Mouse (Mus musculus) forebrain, embryonic 11.5 days (tissue): ENCODE results near the gene Figla. TPM values are rescaled to one million over a fixed set of nuclear protein-coding genes. Genes with fewer than 3 reads are reported as not detected.

ENCODE experiments used
- ATAC-seq: fragments of 200-750 bp; cut with Nextera tagmentation; replicated peaks from 2 replicates; pipeline ENCODE4 v1.8.0; 2017; ENCODE audit warnings: moderate TSS enrichment; ENCODE audit not compliant: low FRiP score
- DNase-seq: peaks from one replicate; pipeline ENCODE4 v3.0.0-alpha.2; 2017; ENCODE audit warnings: low spot score
- H3K27ac ChIP-seq: fragments of 300-500 bp; sonication (generic); 2 replicates; pipeline ENCODE4 v1.5.1; 2014; ENCODE audit warnings: low read depth, low read length
- H3K27me3 ChIP-seq: fragments of 300-500 bp; sonication (generic); 2 replicates; pipeline ENCODE4 v1.6.1; 2014; ENCODE audit warnings: mild to moderate bottlenecking, low read length, mixed read lengths; ENCODE audit not compliant: control insufficient read depth, insufficient read depth
- H3K36me3 ChIP-seq: fragments of 300-500 bp; sonication (generic); 2 replicates; pipeline ENCODE4 v1.6.1; 2014; ENCODE audit warnings: mild to moderate bottlenecking, low read length, moderate library complexity, mixed read lengths; ENCODE audit not compliant: control insufficient read depth, insufficient read depth
- H3K4me1 ChIP-seq: fragments of 300-500 bp; sonication (generic); replicated peaks from 2 replicates; pipeline ENCODE4 v1.6.1; 2014; ENCODE audit warnings: low read length, mixed read lengths; ENCODE audit not compliant: control insufficient read depth, insufficient read depth
- H3K4me2 ChIP-seq: fragments of 300-500 bp; sonication (generic); 2 replicates; pipeline ENCODE4 v1.6.1; 2014; ENCODE audit warnings: low read depth, mild to moderate bottlenecking, low read length, moderate library complexity, mixed read lengths; ENCODE audit not compliant: severe bottlenecking
- H3K4me3 ChIP-seq: fragments of 300-500 bp; sonication (generic); 2 replicates; pipeline ENCODE4 v1.5.1; 2014; ENCODE audit warnings: low read depth, low read length
- H3K9ac ChIP-seq: fragments of 300-500 bp; sonication (generic); 2 replicates; pipeline ENCODE4 v1.6.1; 2014; ENCODE audit warnings: low read length
- H3K9me3 ChIP-seq: fragments of 300-500 bp; sonication (generic); 2 replicates; pipeline ENCODE4 v1.6.1; 2016; ENCODE audit warnings: low read length, mixed read lengths; ENCODE audit not compliant: control insufficient read depth
- WGBS: fragments of 180-500 bp; shearing (Covaris S2); extraction: QIAGEN DNeasy Blood & Tissue Kit; methylation state at CpG from one replicate; pipeline ENCODE4 v1.1.7; 2014; 5-methylcytosine and 5-hydroxymethylcytosine counted together
- polyA plus RNA-seq: library from polyadenylated mRNA; unstranded; fragments of >200 nt; fragmentation: Nextera tagmentation; extraction: Ambion mirVana; gene quantifications from 2 replicates; pipeline ENCODE4 v1.2.1, GENCODE M21; 2014

Gene Figla
- polyA plus RNA-seq, 1 experiment from 2014 or later, result not detected

- ATAC-seq (no peak), DNase-seq (no peak)
Measured at GRCm38 (mm10) chr6:86058475-86058874, 42.5 kb downstream of the Figla start.

DNA sequence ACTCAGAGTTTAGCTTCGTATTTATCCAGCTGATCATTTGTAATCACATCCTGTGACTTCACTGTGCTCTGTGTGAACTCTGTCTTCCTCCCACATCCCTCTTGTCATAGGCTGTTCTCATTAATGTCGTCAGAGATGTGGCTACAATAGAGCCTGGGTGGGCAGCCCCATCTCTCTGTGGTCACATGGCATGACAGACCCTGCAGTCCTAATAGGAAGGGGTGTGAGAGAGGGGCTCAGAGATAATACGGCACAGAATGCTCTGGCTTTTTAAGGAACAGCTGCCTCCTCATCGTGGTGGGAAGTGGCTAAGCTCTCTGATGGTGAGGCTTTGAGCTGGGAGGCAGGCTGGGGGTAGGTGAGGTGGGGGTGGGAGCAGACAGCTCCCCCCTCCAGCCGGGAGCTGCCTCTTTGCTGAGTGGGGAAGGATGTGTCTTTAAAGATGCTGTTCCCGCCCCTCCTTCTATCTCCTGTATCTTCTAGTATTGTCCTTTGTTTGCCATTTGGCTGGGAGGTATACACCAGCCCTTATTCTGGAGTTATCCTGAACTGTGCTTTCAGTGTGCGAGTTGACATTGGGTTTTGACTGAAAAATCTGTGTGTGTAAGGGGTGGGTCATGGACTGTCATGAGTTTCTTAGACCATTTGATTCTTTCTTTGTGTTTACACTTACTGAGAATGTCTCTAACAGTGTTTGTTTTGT is 43.3 kb downstream of the Figla start:
- H3K4me3 ChIP-seq, result no peak overlapping the region
- H3K9ac ChIP-seq, result 0 out of 2 replicates have a peak overlapping the region, but pooled peaks have one; percentile 2
- H3K9me3 ChIP-seq, result no peaks in the 10 kb centered on the region
- peak overlapping the region; percentile 77 for H3K27ac ChIP-seq
- no peak overlapping the region for H3K4me2 ChIP-seq
- H3K36me3 ChIP-seq, result no peaks in the 10 kb centered on the region
- peak; percentile 91 for ATAC-seq
- no peaks in the 10 kb centered on the region for H3K27me3 ChIP-seq
- peaks cover 9% of the 10 kb centered on the region for H3K4me1 ChIP-seq
- 30% methylated on average over 7 of the region's 7 CpGs for WGBS
- peak; percentile 55 for DNase-seq

More at GRCm38 (mm10) chr6:86058475-86058874, 42.5 kb downstream of the Figla start:
- Histone ChIP-seq H3K9me3 (no peaks in the 10 kb centered on the region), H3K27ac (no peak overlapping the region; the same call in 1 of the 2 replicates), H3K4me3 (no peak overlapping the region), H3K27me3 (no peaks in the 10 kb centered on the region), H3K4me2 (no peak overlapping the region), H3K4me1 (peaks cover 14% of the 10 kb centered on the region; the same call in 1 of the 2 replicates), H3K36me3 (no peaks in the 10 kb centered on the region), H3K9ac (no peak overlapping the region)
- 2% methylated on average over 1 of the region's 1 CpGs for WGBS

- peak overlapping the region; percentile 77; the same call in 1 of the 2 replicates for H3K27ac ChIP-seq
- WGBS, result 93% methylated on average over 3 of the region's 3 CpGs
Measured at GRCm38 (mm10) chr6:86060170-86060569, 44.2 kb downstream of the Figla start.

GRCm38 (mm10) chr6:86062226-86062625 is 46.3 kb downstream of the Figla start:
- ATAC-seq (no peak), DNase-seq (no peak)
- Histone ChIP-seq H3K9ac (no peak overlapping the region), H3K36me3 (no peaks in the 10 kb centered on the region), H3K27me3 (no peaks in the 10 kb centered on the region), H3K4me2 (no peak overlapping the region), H3K4me1 (peaks cover 20% of the 10 kb centered on the region), H3K27ac (peak overlapping the region; percentile 46; the same call in 1 of the 2 replicates), H3K9me3 (no peaks in the 10 kb centered on the region), H3K4me3 (no peak overlapping the region)
- WGBS, result 74% methylated on average over 5 of the region's 5 CpGs

More at GRCm38 (mm10) chr6:86060170-86060569, 44.2 kb downstream of the Figla start:
- Histone ChIP-seq H3K4me1 (peaks cover 16% of the 10 kb centered on the region), H3K36me3 (no peaks in the 10 kb centered on the region), H3K27me3 (no peaks in the 10 kb centered on the region), H3K9ac (no peak overlapping the region), H3K9me3 (no peaks in the 10 kb centered on the region), H3K4me2 (no peak overlapping the region), H3K4me3 (no peak overlapping the region)
- DNase-seq (no peak), ATAC-seq (no peak)

- DNase-seq (no peak), ATAC-seq (no peak)
- Histone ChIP-seq H3K27ac (peak overlapping the region; percentile 46; the same call in 1 of the 2 replicates), H3K9ac (no peak overlapping the region), H3K27me3 (no peaks in the 10 kb centered on the region), H3K4me1 (peaks cover 21% of the 10 kb centered on the region), H3K9me3 (no peaks in the 10 kb centered on the region), H3K4me2 (no peak overlapping the region), H3K4me3 (no peak overlapping the region), H3K36me3 (no peaks in the 10 kb centered on the region)
- WGBS, result 88% methylated on average over 2 of the region's 2 CpGs
Measured at GRCm38 (mm10) chr6:86062684-86063083, 46.7 kb downstream of the Figla start.

GRCm38 (mm10) chr6:86064318-86065016 is 48.5 kb downstream of the Figla start:
- Histone ChIP-seq H3K9me3 (no peaks in the 10 kb centered on the region), H3K4me2 (no peak overlapping the region), H3K27me3 (no peaks in the 10 kb centered on the region), H3K4me3 (no peak overlapping the region), H3K9ac (peak overlapping the region; percentile 16; the same call in 1 of the 2 replicates), H3K36me3 (no peaks in the 10 kb centered on the region), H3K4me1 (peaks cover 21% of the 10 kb centered on the region), H3K27ac (peak overlapping the region; percentile 72)
- ATAC-seq (peak; percentile 60), DNase-seq (no peak)
- 34% methylated on average over 6 of the region's 6 CpGs for WGBS

GRCm38 (mm10) chr6:86066727-86067126 is 50.8 kb downstream of the Figla start:
- ATAC-seq (no peak), DNase-seq (no peak)
- H3K4me1 ChIP-seq, result peaks cover 21% of the 10 kb centered on the region

DNA sequence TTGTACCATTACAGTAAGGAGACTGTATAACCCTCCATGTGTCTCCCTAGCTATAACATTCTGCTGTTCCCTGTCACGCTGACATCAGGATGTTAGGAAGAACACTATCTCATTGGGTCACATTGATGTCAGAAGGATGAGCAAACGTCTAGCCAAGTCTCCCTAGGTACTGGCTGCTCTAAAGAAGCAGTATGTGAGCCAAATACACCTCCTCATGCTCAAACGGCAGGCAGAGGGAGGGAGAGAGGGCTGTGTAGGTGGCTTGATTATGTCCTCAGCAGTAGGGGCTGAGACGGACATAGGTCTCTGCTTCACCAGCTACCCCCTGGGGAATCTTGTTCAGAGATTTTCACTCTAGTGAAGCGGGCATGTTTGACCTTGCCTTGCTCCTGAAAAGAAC is 51.2 kb downstream of the Figla start:
- Histone ChIP-seq H3K36me3 (no peaks in the 10 kb centered on the region), H3K4me3 (no peak overlapping the region), H3K27ac (no peak overlapping the region), H3K4me1 (peaks cover 19% of the 10 kb centered on the region), H3K9me3 (no peaks in the 10 kb centered on the region), H3K27me3 (no peaks in the 10 kb centered on the region), H3K4me2 (no peak overlapping the region), H3K9ac (no peak overlapping the region)
- no peak for ATAC-seq
- DNase-seq, result no peak
- 49% methylated on average over 5 of the region's 5 CpGs for WGBS

More at GRCm38 (mm10) chr6:86066727-86067126, 50.8 kb downstream of the Figla start:
- no peaks in the 10 kb centered on the region for H3K27me3 ChIP-seq
- no peaks in the 10 kb centered on the region for H3K36me3 ChIP-seq
- no peak overlapping the region for H3K4me2 ChIP-seq
- WGBS, result 92% methylated on average over 6 of the region's 6 CpGs
- H3K27ac ChIP-seq, result no peak overlapping the region
- H3K9me3 ChIP-seq, result no peaks in the 10 kb centered on the region
- H3K9ac ChIP-seq, result no peak overlapping the region
- no peak overlapping the region for H3K4me3 ChIP-seq
